Mouse (Mus musculus) megakaryocyte progenitor cell, adult 5-6 weeks (primary cell): Measurements from ENCODE around the gene Parp1. TPM values are rescaled to one million over a fixed set of nuclear protein-coding genes. Genes with fewer than 3 reads are reported as not detected.

ENCODE experiments used
- ATAC-seq: replicated peaks from 2 replicates; pipeline ENCODE4 v1.8.0; 2016; ENCODE audit warnings: mild to moderate bottlenecking, moderate TSS enrichment, inconsistent platforms; ENCODE audit not compliant: poor library complexity
- total RNA-seq, 2 experiments: library from RNA; stranded (forward) in 1 of 2; stranded (reverse) in 1 of 2; fragments of 157-497, 149-512 nt in 1 of 2; fragments of 200-1000 nt in 1 of 2; gene quantifications; 2 replicates each; pipeline versions ENCODE4 v1.2.3 to v1.2.4; 2015 to 2017

The Parp1 gene
- total RNA-seq (2015) = 70.0 and 71.1 TPM in 2 replicates
- total RNA-seq (2017) = 194 and 197 TPM in 2 replicates

GRCm38 (mm10) chr1:180568761-180569452, at the start of gene Parp1:
Gene Parp1, plus strand, starts transcription at chr1:180568924.
- peak; percentile 92 for ATAC-seq

GRCm38 (mm10) chr1:180519520-180519919, 49.2 kb upstream of the Parp1 start:
- peak; percentile 46; the same call in 1 of the 2 replicates for ATAC-seq

GRCm38 (mm10) chr1:180520190-180520589, 48.5 kb upstream of the Parp1 start:
- no peak for ATAC-seq

- no peak for ATAC-seq
These were observed 45.4 kb upstream of the Parp1 start for GRCm38 (mm10) chr1:180523320-180523719.

- no peak for ATAC-seq
These were observed 43.4 kb upstream of the Parp1 start for GRCm38 (mm10) chr1:180525301-180525700.

- no peak for ATAC-seq
These were observed 38.9 kb upstream of the Parp1 start for GRCm38 (mm10) chr1:180529847-180530246.

- no peak for ATAC-seq
These were observed 38.1 kb upstream of the Parp1 start for GRCm38 (mm10) chr1:180530457-180531263.

GRCm38 (mm10) chr1:180532671-180533070, 36.1 kb upstream of the Parp1 start:
- ATAC-seq = no peak

GRCm38 (mm10) chr1:180536719-180537118, 32.0 kb upstream of the Parp1 start:
- ATAC-seq = peak; percentile 52

GRCm38 (mm10) chr1:180541251-180541650, 27.5 kb upstream of the Parp1 start:
- no peak for ATAC-seq

- ATAC-seq = peak; percentile 44
These were observed 26.6 kb upstream of the Parp1 start for GRCm38 (mm10) chr1:180541883-180542711.

- ATAC-seq = no peak
These were observed 25.9 kb upstream of the Parp1 start for GRCm38 (mm10) chr1:180542712-180543371.

- ATAC-seq = no peak
These were observed 22.7 kb upstream of the Parp1 start for GRCm38 (mm10) chr1:180545918-180546545.

GRCm38 (mm10) chr1:180546798-180547750, 21.6 kb upstream of the Parp1 start:
- no peak for ATAC-seq

GRCm38 (mm10) chr1:180547751-180548669, 20.7 kb upstream of the Parp1 start:
- ATAC-seq = 0 out of 2 replicates have a peak, but pooled peaks have one; percentile 29

- ATAC-seq = no peak
These were observed 19.0 kb upstream of the Parp1 start for GRCm38 (mm10) chr1:180549539-180550308.

GRCm38 (mm10) chr1:180550770-180551169, 18.0 kb upstream of the Parp1 start:
- peak; percentile 50; the same call in 1 of the 2 replicates for ATAC-seq
